Mouse (Mus musculus) intestine, postnatal 0 days (tissue): ENCODE data around the gene Ppm1h. TPM values are rescaled to one million over a fixed set of nuclear protein-coding genes. Genes with fewer than 3 reads are reported as not detected.
A peak's percentile ranks its signal among the peaks of the same experiment; 100 is the strongest.

Experiments used
- ATAC-seq: fragments of 200-750 bp; cut with Nextera tagmentation; 2 replicates; pipeline ENCODE4 v1.8.0; 2017; ENCODE audit warnings: mild to moderate bottlenecking, moderate TSS enrichment, moderate library complexity
- H3K27ac ChIP-seq: fragments of 300-500 bp; sonication (generic); 2 replicates; pipeline ENCODE4 v1.5.1; 2014; ENCODE audit warnings: mild to moderate bottlenecking, low read depth, low read length, moderate library complexity
- H3K27me3 ChIP-seq: fragments of 300-500 bp; sonication (generic); replicated peaks from 2 replicates; pipeline ENCODE4 v1.6.1; 2014; ENCODE audit warnings: low read length, mixed read lengths; ENCODE audit not compliant: control insufficient read depth, insufficient read depth
- H3K36me3 ChIP-seq: fragments of 300-500 bp; sonication (generic); 2 replicates; pipeline ENCODE4 v1.6.1; 2014; ENCODE audit warnings: mild to moderate bottlenecking, moderate library complexity; ENCODE audit not compliant: control insufficient read depth, insufficient read depth
- H3K4me1 ChIP-seq: fragments of 300-500 bp; sonication (generic); replicated peaks from 2 replicates; pipeline ENCODE4 v1.6.1; 2014; ENCODE audit warnings: antibody characterized with exemption, low read length, mixed read lengths; ENCODE audit not compliant: control insufficient read depth, insufficient read depth
- H3K4me2 ChIP-seq: fragments of 300-500 bp; sonication (generic); replicated peaks from 2 replicates; pipeline ENCODE4 v1.6.1; 2014; ENCODE audit warnings: low read depth, mild to moderate bottlenecking, moderate library complexity
- H3K4me3 ChIP-seq: fragments of 300-500 bp; sonication (generic); 2 replicates; pipeline ENCODE4 v1.5.1; 2014; ENCODE audit warnings: low read depth, low read length
- H3K9ac ChIP-seq: fragments of 300-500 bp; sonication (generic); 2 replicates; pipeline ENCODE4 v1.6.1; 2014; ENCODE audit warnings: mild to moderate bottlenecking, low read depth, low read length
- H3K9me3 ChIP-seq: fragments of 300-500 bp; sonication (generic); 2 replicates; pipeline ENCODE4 v1.6.1; 2016; ENCODE audit warnings: mixed run types; ENCODE audit not compliant: control insufficient read depth
- CTCF ChIP-seq: sonication (generic); IDR thresholded peaks from 2 replicates; pipeline ENCODE4 v1.5.1; 2016; ENCODE audit warnings: low read depth, mild to moderate bottlenecking, control low read depth, antibody characterized with exemption, moderate library complexity
- WGBS: fragments of 180-500 bp; shearing (Covaris S2); extraction: QIAGEN DNeasy Blood & Tissue Kit; methylation state at CpG from one replicate; pipeline ENCODE4 v1.1.7; 2014; 5-methylcytosine and 5-hydroxymethylcytosine counted together
- polyA plus RNA-seq: library from polyadenylated mRNA; unstranded; fragments of >200 nt; fragmentation: Nextera tagmentation; extraction: Ambion mirVana; gene quantifications from 2 replicates; pipeline ENCODE4 v1.2.1, GENCODE M21; 2015

The Ppm1h gene
- 17.9 and 20.7 TPM in 2 replicates for polyA plus RNA-seq

GRCm38 (mm10) chr10:122678541-122679436 lies at the start of gene Ppm1h:
TSS of gene Ppm1h (plus strand) at chr10:122678762.
- Histone ChIP-seq H3K4me2 (peak within 1 kb of the TSS; percentile 76), H3K36me3 (no peaks in the 10 kb centered on the region), H3K4me3 (peak within 1 kb of the TSS; percentile 76), H3K4me1 (no peaks in the 10 kb centered on the region), H3K27ac (peak within 1 kb of the TSS; percentile 90), H3K27me3 (no peaks in the 10 kb centered on the region), H3K9ac (peak within 1 kb of the TSS; percentile 84), H3K9me3 (no peaks in the 10 kb centered on the region)
- WGBS = 1% methylated on average over 85 of the region's 94 CpGs
- TF ChIP-seq CTCF = peak; percentile 74
- ATAC-seq = peak; percentile 88

GRCm38 (mm10) chr10:122629003-122629402 lies 49.6 kb upstream of the Ppm1h start:
- Histone ChIP-seq H3K9ac (no peak overlapping the region), H3K4me1 (no peaks in the 10 kb centered on the region), H3K9me3 (no peaks in the 10 kb centered on the region), H3K4me3 (no peak overlapping the region), H3K27me3 (no peaks in the 10 kb centered on the region), H3K4me2 (no peak overlapping the region), H3K36me3 (no peaks in the 10 kb centered on the region), H3K27ac (no peak overlapping the region)
- no peak for ATAC-seq
- WGBS = 63% methylated on average over 4 of the region's 4 CpGs
- TF ChIP-seq CTCF = no peak

- WGBS = 79% methylated on average over 4 of the region's 4 CpGs
- ATAC-seq = no peak
Observed at GRCm38 (mm10) chr10:122639879-122640278, 38.7 kb upstream of the Ppm1h start.

GRCm38 (mm10) chr10:122641263-122641795 lies 37.2 kb upstream of the Ppm1h start:
- TF ChIP-seq CTCF = no peak
- Histone ChIP-seq H3K4me2 (no peak overlapping the region), H3K9ac (no peak overlapping the region), H3K4me1 (no peaks in the 10 kb centered on the region), H3K27ac (no peak overlapping the region), H3K4me3 (no peak overlapping the region), H3K9me3 (no peaks in the 10 kb centered on the region), H3K36me3 (no peaks in the 10 kb centered on the region), H3K27me3 (no peaks in the 10 kb centered on the region)
- 84% methylated on average over 8 of the region's 8 CpGs for WGBS
- ATAC-seq = no peak

More at GRCm38 (mm10) chr10:122639879-122640278, 38.7 kb upstream of the Ppm1h start:
- no peaks in the 10 kb centered on the region for H3K9me3 ChIP-seq
- no peak overlapping the region for H3K4me3 ChIP-seq
- no peaks in the 10 kb centered on the region for H3K4me1 ChIP-seq
- H3K9ac ChIP-seq = no peak overlapping the region
- H3K36me3 ChIP-seq = no peaks in the 10 kb centered on the region
- no peak overlapping the region for H3K27ac ChIP-seq
- H3K27me3 ChIP-seq = no peaks in the 10 kb centered on the region
- TF ChIP-seq CTCF = no peak
- no peak overlapping the region for H3K4me2 ChIP-seq

- no peaks in the 10 kb centered on the region for H3K36me3 ChIP-seq
- H3K4me1 ChIP-seq = no peaks in the 10 kb centered on the region
- no peak overlapping the region for H3K27ac ChIP-seq
- H3K4me2 ChIP-seq = no peak overlapping the region
- H3K27me3 ChIP-seq = no peaks in the 10 kb centered on the region
- 87% methylated on average over 4 of the region's 4 CpGs for WGBS
- H3K9ac ChIP-seq = no peak overlapping the region
- H3K4me3 ChIP-seq = no peak overlapping the region
- H3K9me3 ChIP-seq = no peaks in the 10 kb centered on the region
- no peak for TF ChIP-seq CTCF
- no peak for ATAC-seq
Observed at GRCm38 (mm10) chr10:122642125-122642524, 36.4 kb upstream of the Ppm1h start.

GRCm38 (mm10) chr10:122651932-122652331 lies 26.6 kb upstream of the Ppm1h start:
- Histone ChIP-seq H3K27ac (no peak overlapping the region), H3K4me3 (no peak overlapping the region), H3K36me3 (no peaks in the 10 kb centered on the region), H3K9ac (no peak overlapping the region), H3K9me3 (no peaks in the 10 kb centered on the region), H3K4me1 (no peaks in the 10 kb centered on the region), H3K27me3 (no peaks in the 10 kb centered on the region), H3K4me2 (no peak overlapping the region)
- 85% methylated on average over 4 of the region's 4 CpGs for WGBS
- TF ChIP-seq CTCF = no peak
- no peak for ATAC-seq
